ENCODE assay signal across 10 mouse cellular contexts in genomic region chr10:86376392-86377185, GRCm38 (mm10).
DNase-seq lines count a peak whose midpoint lies in the region; ATAC-seq and TF ChIP-seq lines count a peak whose summit lies in the region.
"Had no signal": no experiment of that assay in that cellular context is flagged by ENCODE, and none has a peak within 500 bp of the region (broad histone marks: within the 10 kb centered on the region; RNA-seq: fewer than 3 reads in every experiment).

No protein-coding gene starts in this region.

- H3K27ac ChIP-seq in kidney, embryonic 16.5 days (ENCODE audit: low read length): no peak overlapping the region
- peak overlapping the region; percentile 33; the same call in 1 of the 2 replicates for H3K27ac ChIP-seq in midbrain, embryonic 14.5 days (replicated peaks; ENCODE audit: low read depth, low read length)

- no peak for TF ChIP-seq POLR2A in brain, embryonic 14.5 days (IDR thresholded peaks at IDR 0.05; ENCODE audit: borderline replicate concordance, extremely low read depth, insufficient read depth, insufficient read length, poor library complexity, severe bottlenecking)

- ATAC-seq in kidney, embryonic 16.5 days (ENCODE audit: low FRiP score, low TSS enrichment): 0 out of 2 replicates have a peak, but pooled peaks have one; percentile 29
- peak; percentile 50; the same call in 1 of the 2 replicates for ATAC-seq in midbrain, embryonic 14.5 days (ENCODE audit: low FRiP score, low TSS enrichment)
- ATAC-seq in activated CD4-positive, CD25-positive, alpha-beta regulatory T cell, adult 4 months: no peak
- ATAC-seq: inflammation-experienced regulatory T-cells, adult 6 months had no signal

- H3K9me3 ChIP-seq in kidney, embryonic 16.5 days (ENCODE audit: low read length): no peaks in the 10 kb centered on the region
- no peaks in the 10 kb centered on the region for H3K9me3 ChIP-seq in midbrain, embryonic 14.5 days (ENCODE audit: control insufficient read depth, low read length)
- H3K9me3 ChIP-seq: G1E had no signal

- no peaks in the 10 kb centered on the region for H3K27me3 ChIP-seq in kidney, embryonic 16.5 days (ENCODE audit: insufficient read depth, low read length)
- no peaks in the 10 kb centered on the region for H3K27me3 ChIP-seq in midbrain, embryonic 14.5 days (ENCODE audit: control insufficient read depth, insufficient read depth, low read length)

- no peaks in the 10 kb centered on the region for H3K36me3 ChIP-seq in kidney, embryonic 16.5 days (ENCODE audit: insufficient read depth, low read length)
- no peaks in the 10 kb centered on the region for H3K36me3 ChIP-seq in midbrain, embryonic 14.5 days (ENCODE audit: control insufficient read depth, insufficient read depth, low read length)
- H3K36me3 ChIP-seq: G1E had no signal

- no peak for DNase-seq in kidney, adult 11 months
- DNase-seq in brain, embryonic 14.5 days (ENCODE audit: low read depth): peak; percentile 72
- DNase-seq in gastrocnemius, postnatal 10 days: peak; percentile 19
- peak; percentile 75 for DNase-seq in midbrain, embryonic 14.5 days
- no peak for DNase-seq in layer of hippocampus, adult 9-10 months (ENCODE audit: low spot score)
- no peak for DNase-seq in cerebellum, postnatal 36 days

- H3K4me1 ChIP-seq in kidney, embryonic 16.5 days (ENCODE audit: insufficient read depth, low read length): no peaks in the 10 kb centered on the region
- H3K4me1 ChIP-seq in midbrain, embryonic 14.5 days (ENCODE audit: control insufficient read depth, insufficient read depth, low read length): no peaks in the 10 kb centered on the region

- no peak overlapping the region for H3K9ac ChIP-seq in kidney, embryonic 16.5 days (replicated peaks; ENCODE audit: low read length)
- H3K9ac ChIP-seq in midbrain, embryonic 14.5 days (replicated peaks; ENCODE audit: low read length): no peak overlapping the region

- H3K4me2 ChIP-seq in kidney, embryonic 16.5 days (replicated peaks; ENCODE audit: low read depth, low read length): no peak overlapping the region
- H3K4me2 ChIP-seq in midbrain, embryonic 14.5 days (ENCODE audit: low read length): peak overlapping the region; percentile 7; the same call in 1 of the 2 replicates

- no peak overlapping the region for H3K4me3 ChIP-seq in kidney, embryonic 16.5 days (ENCODE audit: low read length)
- H3K4me3 ChIP-seq in midbrain, embryonic 14.5 days (replicated peaks; ENCODE audit: low read depth, low read length): no peak overlapping the region

- WGBS in kidney, embryonic 16.5 days: 76% methylated on average over 8 of the region's 8 CpGs
- WGBS in midbrain, embryonic 14.5 days: 57% methylated on average over 8 of the region's 8 CpGs

- TF ChIP-seq CTCF in brain, embryonic 14.5 days (IDR thresholded peaks at IDR 0.05; ENCODE audit: borderline replicate concordance, extremely low read depth, insufficient read depth, insufficient read length): no peak

Comparison
In these comparisons a context has a peak if more than half of its experiments do, and no peak if none do; other contexts are left out.
1. DNase-seq: peak in brain, embryonic 14.5 days (single experiment), gastrocnemius, postnatal 10 days (single experiment) and midbrain, embryonic 14.5 days (single experiment); none in kidney, adult 11 months (single experiment), layer of hippocampus, adult 9-10 months (single experiment) and cerebellum, postnatal 36 days (0 of 2).